Mouse (Mus musculus) midbrain, embryonic 11.5 days (tissue): Measurements from ENCODE around the gene Kremen1. TPM values are rescaled to one million over a fixed set of nuclear protein-coding genes. Genes with fewer than 3 reads are reported as not detected.

Experiments used
- ATAC-seq: fragments of 200-750 bp; cut with Nextera tagmentation; 2 replicates; pipeline ENCODE4 v1.8.0; 2017; ENCODE audit warnings: moderate TSS enrichment, moderate library complexity; ENCODE audit not compliant: low FRiP score
- DNase-seq: peaks from one replicate; pipeline ENCODE4 v3.0.0; 2015; ENCODE audit warnings: low spot score; ENCODE audit errors: missing footprints
- H3K27ac ChIP-seq: fragments of 300-500 bp; sonication (generic); 2 replicates; pipeline ENCODE4 v1.5.1; 2014; ENCODE audit warnings: low read depth, low read length
- H3K27me3 ChIP-seq: fragments of 300-500 bp; sonication (generic); 2 replicates; pipeline ENCODE4 v1.6.1; 2014; ENCODE audit warnings: mild to moderate bottlenecking, low read length, moderate library complexity, mixed read lengths; ENCODE audit not compliant: control insufficient read depth, insufficient read depth
- H3K36me3 ChIP-seq: fragments of 300-500 bp; sonication (generic); 2 replicates; pipeline ENCODE4 v1.6.1; 2014; ENCODE audit warnings: mild to moderate bottlenecking, low read length, moderate library complexity, mixed read lengths; ENCODE audit not compliant: control insufficient read depth, insufficient read depth
- H3K4me1 ChIP-seq: fragments of 300-500 bp; sonication (generic); 2 replicates; pipeline ENCODE4 v1.6.1; 2014; ENCODE audit warnings: low read length; ENCODE audit not compliant: control insufficient read depth, insufficient read depth
- H3K4me2 ChIP-seq: fragments of 300-500 bp; sonication (generic); 2 replicates; pipeline ENCODE4 v1.6.1; 2014; ENCODE audit warnings: mild to moderate bottlenecking, moderate library complexity
- H3K4me3 ChIP-seq: fragments of 300-500 bp; sonication (generic); 2 replicates; pipeline ENCODE4 v1.5.1; 2014; ENCODE audit warnings: low read depth, low read length
- H3K9ac ChIP-seq: fragments of 300-500 bp; sonication (generic); 2 replicates; pipeline ENCODE4 v1.6.1; 2014; ENCODE audit warnings: low read length
- H3K9me3 ChIP-seq: fragments of 300-500 bp; sonication (generic); 2 replicates; pipeline ENCODE4 v1.6.1; 2016; ENCODE audit warnings: low read length; ENCODE audit not compliant: control insufficient read depth
- WGBS: fragments of 180-500 bp; shearing (Covaris S2); extraction: QIAGEN DNeasy Blood & Tissue Kit; methylation state at CpG from one replicate; pipeline ENCODE4 v1.1.7; 2014; 5-methylcytosine and 5-hydroxymethylcytosine counted together
- polyA plus RNA-seq: library from polyadenylated mRNA; unstranded; fragments of >200 nt; fragmentation: Nextera tagmentation; extraction: Ambion mirVana; gene quantifications from 2 replicates; pipeline ENCODE4 v1.2.1, GENCODE M21; 2014

Kremen1 gene
- polyA plus RNA-seq, 1 experiment from 2014 or later: 6.9 TPM

DNA sequence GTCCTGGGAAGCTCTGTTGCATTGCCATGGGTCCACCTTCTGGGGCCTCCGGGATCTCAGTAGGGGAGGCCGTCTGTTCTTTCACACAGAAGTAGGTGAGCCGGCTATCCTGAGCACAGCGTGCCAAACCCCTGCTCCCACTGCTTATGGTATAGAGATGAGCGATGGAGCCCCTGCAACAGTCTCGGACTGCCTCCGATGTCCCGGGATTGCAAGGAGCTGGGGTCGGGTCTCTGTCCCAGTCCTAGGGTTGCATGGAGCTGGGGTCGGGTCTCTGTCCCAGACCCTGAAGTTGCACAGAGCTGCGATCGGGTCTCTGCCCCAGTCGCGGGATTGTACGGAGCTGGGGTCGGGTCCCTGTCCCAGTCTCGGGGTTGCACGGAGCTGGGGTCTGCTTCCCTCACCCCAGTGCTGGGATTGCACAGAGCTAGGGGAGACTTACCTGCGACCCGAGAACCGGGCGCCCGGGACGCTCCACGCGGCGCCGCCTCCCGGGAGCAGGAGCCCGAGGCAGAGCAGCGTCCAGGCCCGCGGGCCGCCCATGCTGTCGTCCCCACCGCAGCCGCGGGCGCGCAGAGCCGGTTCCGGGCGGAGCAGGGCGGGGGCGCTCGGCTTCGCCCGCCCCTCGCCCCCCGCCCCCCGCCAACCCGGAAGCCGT is 109.5 kb downstream of the Kremen1 start, which contains the start of gene Emid1:
Gene Emid1 (minus strand): TSS at position 578 of the 658 bp plus-strand sequence.
- Histone ChIP-seq H3K9ac (peak within 1 kb of the TSS; percentile 81), H3K4me3 (peak within 1 kb of the TSS; percentile 53), H3K4me1 (peaks cover 26% of the 10 kb centered on the region), H3K9me3 (no peaks in the 10 kb centered on the region), H3K36me3 (no peaks in the 10 kb centered on the region), H3K4me2 (peak within 1 kb of the TSS; percentile 95), H3K27me3 (peaks cover 3% of the 10 kb centered on the region; the same call in 1 of the 2 replicates), H3K27ac (no peak within 1 kb of the TSS)
- ATAC-seq (peak; percentile 54), DNase-seq (peak; percentile 96)
- WGBS: under 1% methylated on average over 41 of the region's 53 CpGs

DNA sequence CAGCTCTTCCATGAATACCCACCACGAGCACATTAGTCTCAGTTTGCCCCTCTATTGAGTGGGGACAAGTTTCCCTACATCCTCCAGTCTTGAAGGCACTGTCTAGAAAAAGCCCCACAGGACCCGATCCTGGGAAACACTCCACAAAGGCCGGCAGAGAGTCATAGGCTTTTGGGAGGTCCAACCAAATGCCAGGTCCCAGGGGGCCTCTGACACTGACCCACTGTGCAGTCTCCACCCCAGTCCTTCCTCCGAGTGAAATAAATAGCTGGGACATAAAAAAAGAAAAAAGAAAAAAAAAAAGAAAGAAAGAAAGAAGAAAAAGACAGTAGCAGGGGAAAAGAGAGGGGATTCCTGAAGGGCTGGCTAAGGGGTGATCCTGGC is 110.1 kb downstream of the Kremen1 start:
- DNase-seq (no peak), ATAC-seq (no peak; the same call in 1 of the 2 replicates)
- Histone ChIP-seq H3K36me3 (no peaks in the 10 kb centered on the region), H3K4me1 (peaks cover 26% of the 10 kb centered on the region), H3K27ac (no peak overlapping the region), H3K27me3 (peaks cover 3% of the 10 kb centered on the region; the same call in 1 of the 2 replicates), H3K9me3 (no peaks in the 10 kb centered on the region), H3K4me3 (peak overlapping the region; percentile 53), H3K4me2 (peak overlapping the region; percentile 95), H3K9ac (peak overlapping the region; percentile 81)
- 6% methylated on average over 4 of the region's 4 CpGs for WGBS

DNA sequence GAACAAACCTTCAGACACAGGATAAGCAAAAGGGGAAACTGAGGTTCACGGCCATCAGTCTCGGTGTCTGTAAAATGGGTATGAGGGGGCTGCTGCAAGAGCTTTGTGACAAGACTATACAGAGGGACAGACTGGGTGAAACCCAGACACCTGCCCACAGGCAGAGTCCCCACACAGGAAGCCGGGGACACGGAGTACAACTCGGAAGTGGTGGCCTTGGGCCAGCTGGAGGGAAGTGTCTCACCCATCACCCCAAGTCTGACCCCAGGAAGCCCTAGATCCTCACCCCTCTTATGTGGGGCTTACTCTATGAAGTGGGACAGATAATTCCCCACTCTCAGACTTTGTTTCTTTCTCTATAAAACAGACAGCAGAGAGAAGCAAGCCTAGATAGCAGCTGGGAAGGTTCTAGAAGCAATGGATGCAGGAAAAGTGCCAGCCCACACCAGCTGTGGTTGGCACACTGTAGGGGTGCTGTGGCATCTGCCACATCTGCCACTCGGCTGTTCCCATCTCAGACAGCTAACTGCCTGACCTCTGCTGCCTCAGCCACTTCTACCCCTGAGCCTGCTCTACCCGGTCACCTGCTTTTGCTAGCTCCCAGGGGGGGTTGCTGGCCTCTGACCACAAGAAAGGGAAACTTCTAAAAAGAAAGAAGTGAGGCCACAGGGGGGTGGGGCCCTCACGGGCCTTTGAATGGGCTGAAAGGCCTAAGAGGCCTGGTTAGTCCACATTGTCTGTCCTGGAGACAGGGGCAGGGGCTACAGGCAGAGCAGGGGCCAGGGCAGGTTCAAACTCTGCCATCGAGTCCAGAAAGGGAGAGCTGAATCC is 110.7 kb downstream of the Kremen1 start:
- ATAC-seq: no peak
- no peak overlapping the region for H3K4me2 ChIP-seq
- H3K36me3 ChIP-seq: no peaks in the 10 kb centered on the region
- DNase-seq: peak; percentile 90
- peaks cover 26% of the 10 kb centered on the region for H3K4me1 ChIP-seq
- WGBS: 47% methylated on average over 9 of the region's 9 CpGs
- no peaks in the 10 kb centered on the region for H3K9me3 ChIP-seq
- no peak overlapping the region for H3K9ac ChIP-seq
- H3K4me3 ChIP-seq: no peak overlapping the region
- no peak overlapping the region for H3K27ac ChIP-seq
- peaks cover 3% of the 10 kb centered on the region; the same call in 1 of the 2 replicates for H3K27me3 ChIP-seq

DNA sequence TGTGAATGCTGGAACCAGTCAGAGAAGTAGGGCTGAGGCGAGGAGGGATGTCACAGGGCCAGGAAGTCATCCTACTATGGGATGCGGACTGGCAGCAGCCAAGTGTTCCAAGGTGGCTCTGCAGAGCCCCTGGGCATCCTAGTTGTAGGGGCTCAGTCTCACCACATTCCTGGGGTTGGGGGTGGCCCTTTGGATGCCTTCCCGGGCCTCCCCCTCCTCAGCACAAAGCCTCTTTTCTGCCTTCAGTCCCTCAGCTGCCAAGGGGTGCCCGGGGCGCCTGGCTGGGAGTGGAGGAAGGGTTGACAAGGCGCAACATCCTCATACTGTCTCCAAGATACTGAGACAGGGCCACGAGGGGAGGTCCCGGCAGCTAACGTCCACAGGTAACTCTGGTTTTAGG is 111.4 kb downstream of the Kremen1 start:
- Histone ChIP-seq H3K36me3 (no peaks in the 10 kb centered on the region), H3K4me1 (peaks cover 26% of the 10 kb centered on the region), H3K4me2 (no peak overlapping the region), H3K9ac (no peak overlapping the region), H3K4me3 (no peak overlapping the region), H3K9me3 (no peaks in the 10 kb centered on the region), H3K27ac (no peak overlapping the region), H3K27me3 (peaks cover 3% of the 10 kb centered on the region; the same call in 1 of the 2 replicates)
- DNase-seq (no peak), ATAC-seq (no peak)
- 72% methylated on average over 9 of the region's 9 CpGs for WGBS

DNA sequence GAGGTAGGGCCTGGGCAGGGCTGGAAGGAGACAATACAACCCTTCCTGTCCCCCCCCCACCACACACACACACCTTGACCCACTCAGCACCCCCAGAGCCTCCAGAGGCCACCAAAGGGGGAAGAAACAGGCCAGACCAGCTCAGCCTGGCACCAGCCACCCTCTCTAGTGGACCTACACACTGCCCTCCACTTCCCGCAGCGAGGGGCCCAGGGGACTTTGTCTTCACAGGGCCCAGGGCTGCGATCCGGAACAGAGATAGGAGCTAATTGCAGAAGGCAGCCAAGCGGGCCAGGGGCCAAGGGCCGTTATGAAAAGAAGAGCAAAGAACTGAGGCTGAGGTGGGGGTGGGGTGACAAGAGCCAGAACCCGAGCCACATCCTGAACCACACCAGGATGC is 112.1 kb downstream of the Kremen1 start:
- 15% methylated on average over 7 of the region's 7 CpGs for WGBS
- Histone ChIP-seq H3K4me2 (no peak overlapping the region), H3K27me3 (peaks cover 3% of the 10 kb centered on the region; the same call in 1 of the 2 replicates), H3K4me1 (peaks cover 26% of the 10 kb centered on the region), H3K36me3 (no peaks in the 10 kb centered on the region), H3K27ac (no peak overlapping the region), H3K4me3 (no peak overlapping the region), H3K9me3 (no peaks in the 10 kb centered on the region), H3K9ac (no peak overlapping the region)
- ATAC-seq (no peak), DNase-seq (no peak)

DNA sequence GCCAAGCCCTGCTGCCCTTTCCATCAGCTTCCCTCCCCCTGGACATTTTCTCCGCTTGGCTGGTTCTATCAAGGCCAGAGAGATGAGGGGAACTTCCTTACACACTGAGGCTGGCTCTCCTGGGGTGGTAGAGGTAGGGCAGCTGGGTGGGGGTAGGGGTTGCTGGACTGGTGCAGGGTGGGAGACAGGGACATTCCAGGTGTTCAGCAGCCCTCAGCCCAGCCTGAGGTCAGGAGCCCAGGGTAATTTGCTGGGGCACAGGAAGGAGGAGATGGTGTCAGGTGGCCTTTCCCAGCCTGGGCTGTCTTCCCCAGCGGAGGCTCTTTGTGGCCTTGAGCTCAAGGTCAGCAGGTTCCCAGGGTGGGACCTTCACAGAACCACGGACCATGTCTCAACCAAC is 115.8 kb downstream of the Kremen1 start:
- Histone ChIP-seq H3K9ac (no peak overlapping the region), H3K4me2 (no peak overlapping the region), H3K27ac (no peak overlapping the region), H3K4me1 (peaks cover 15% of the 10 kb centered on the region), H3K4me3 (no peak overlapping the region), H3K27me3 (no peaks in the 10 kb centered on the region; the same call in 1 of the 2 replicates), H3K9me3 (no peaks in the 10 kb centered on the region), H3K36me3 (no peaks in the 10 kb centered on the region)
- WGBS: 86% methylated on average over 3 of the region's 3 CpGs
- ATAC-seq (no peak), DNase-seq (no peak)

DNA sequence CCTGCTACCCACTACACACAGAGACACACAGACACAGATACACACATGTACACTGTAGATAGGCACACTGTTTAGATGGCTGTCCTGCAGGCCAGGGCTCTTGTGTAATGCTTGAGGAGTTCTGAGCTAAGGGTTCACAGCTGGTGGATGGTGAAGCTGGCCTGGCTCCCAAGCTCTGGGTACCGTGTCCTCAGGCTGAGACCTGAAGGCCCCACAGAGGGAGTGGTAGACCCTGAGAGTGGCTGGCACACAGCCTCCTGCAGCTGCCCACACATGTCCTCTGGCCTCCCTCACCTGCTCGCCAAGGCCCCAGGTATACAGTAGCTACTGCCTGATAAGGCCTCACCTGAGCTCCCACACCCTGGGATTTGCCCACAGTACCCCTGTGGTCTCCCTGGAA is 119.4 kb downstream of the Kremen1 start:
- ATAC-seq: no peak

More for the DNA sequence above, 119.4 kb downstream of the Kremen1 start:
- Histone ChIP-seq H3K4me1 (no peaks in the 10 kb centered on the region), H3K9me3 (no peaks in the 10 kb centered on the region), H3K36me3 (no peaks in the 10 kb centered on the region), H3K27me3 (no peaks in the 10 kb centered on the region), H3K4me3 (no peak overlapping the region), H3K27ac (no peak overlapping the region), H3K4me2 (no peak overlapping the region), H3K9ac (no peak overlapping the region)
- no peak for DNase-seq
- 85% methylated on average over 2 of the region's 2 CpGs for WGBS
